Mouse (Mus musculus): ENCODE data around the gene Lsm2. TPM values are rescaled to one million over a fixed set of nuclear protein-coding genes. Genes with fewer than 3 reads are reported as not detected.

Lsm2 gene
- 480 and 579 TPM in 2 replicates for polyA plus RNA-seq (2012; rRNA removed)

DNA sequence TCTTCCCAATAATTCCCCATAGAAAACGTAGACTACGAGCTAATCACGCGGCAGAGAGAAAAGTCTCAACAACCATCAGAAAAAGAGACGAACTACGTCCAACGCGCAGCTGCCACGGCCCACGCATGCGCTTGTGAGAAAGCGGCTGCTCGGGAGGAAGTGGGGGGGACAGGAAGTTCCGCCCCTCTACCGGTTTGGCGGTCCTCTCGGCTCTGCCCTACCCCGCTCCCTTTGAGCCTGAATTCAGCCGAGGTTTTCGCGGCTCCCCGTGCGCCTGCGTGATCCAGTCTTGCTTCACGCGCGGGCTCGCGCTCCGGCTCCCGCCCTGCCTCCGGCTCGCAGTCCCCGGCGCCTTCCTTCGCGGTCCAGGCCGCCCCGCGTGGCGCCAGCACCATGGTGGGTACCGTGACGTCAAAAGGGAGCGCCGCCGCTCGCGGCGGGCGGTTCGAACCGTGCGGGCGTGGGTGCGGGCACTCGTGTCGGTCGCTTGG lies at the start of gene Lsm2:
Lsm2 (plus strand) TSS at position 173 of the 491 bp plus-strand sequence.
- Histone ChIP-seq H3K27ac (ENCODE audit: control insufficient read depth, insufficient read depth, low read depth, low read length) (peak within 1 kb of the TSS; percentile 92), H3K4me1 (ENCODE audit: control insufficient read depth, insufficient read depth, low read length) (peaks cover 17% of the 10 kb centered on the region), H3K4me3 (ENCODE audit: control insufficient read depth, low read depth, low read length) (peak within 1 kb of the TSS; percentile 83), H3K27me3 (ENCODE audit: control insufficient read depth, insufficient read depth, low read length) (no peaks in the 10 kb centered on the region), H3K36me3 (ENCODE audit: control insufficient read depth, insufficient read depth, low read length) (no peaks in the 10 kb centered on the region)
- TF ChIP-seq POLR2A (IDR thresholded peaks at IDR 0.05; ENCODE audit: control insufficient read depth, low read depth, low read length) (peak; percentile 95), CTCF (IDR thresholded peaks at IDR 0.05; ENCODE audit: control insufficient read depth, insufficient read depth, insufficient replicate concordance, low read depth, low read length) (no peak)

DNA sequence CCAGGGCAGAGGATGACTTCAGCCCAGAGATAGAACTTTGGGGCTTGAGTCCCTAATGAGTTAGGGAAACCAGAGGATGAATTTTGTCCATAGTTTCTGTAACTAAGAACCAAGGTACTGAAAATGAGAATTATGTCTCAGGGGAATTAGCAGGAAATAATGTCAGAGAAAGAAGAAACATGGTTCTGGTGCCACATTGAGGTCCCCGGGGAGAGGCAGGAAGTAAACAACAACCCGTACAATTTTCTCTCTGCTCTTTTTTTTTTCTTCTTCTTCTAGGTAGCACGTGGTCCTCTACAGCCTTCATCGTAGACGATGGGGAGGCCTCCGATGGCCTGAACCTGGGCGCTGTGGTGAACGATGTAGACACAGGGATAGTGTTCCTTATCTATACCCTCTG lies 49.4 kb upstream of the Lsm2 start:
- H3K36me3 ChIP-seq (ENCODE audit: control insufficient read depth, insufficient read depth, low read length) = no peaks in the 10 kb centered on the region
- H3K4me1 ChIP-seq (ENCODE audit: control insufficient read depth, insufficient read depth, low read length) = peaks cover 26% of the 10 kb centered on the region
- no peak overlapping the region for H3K27ac ChIP-seq (ENCODE audit: control insufficient read depth, insufficient read depth, low read depth, low read length)
- TF ChIP-seq POLR2A (IDR thresholded peaks at IDR 0.05; ENCODE audit: control insufficient read depth, low read depth, low read length) (no peak), CTCF (IDR thresholded peaks at IDR 0.05; ENCODE audit: control insufficient read depth, insufficient read depth, insufficient replicate concordance, low read depth, low read length) (no peak)
- H3K27me3 ChIP-seq (ENCODE audit: control insufficient read depth, insufficient read depth, low read length) = no peaks in the 10 kb centered on the region
- no peak overlapping the region for H3K4me3 ChIP-seq (ENCODE audit: control insufficient read depth, low read depth, low read length)

DNA sequence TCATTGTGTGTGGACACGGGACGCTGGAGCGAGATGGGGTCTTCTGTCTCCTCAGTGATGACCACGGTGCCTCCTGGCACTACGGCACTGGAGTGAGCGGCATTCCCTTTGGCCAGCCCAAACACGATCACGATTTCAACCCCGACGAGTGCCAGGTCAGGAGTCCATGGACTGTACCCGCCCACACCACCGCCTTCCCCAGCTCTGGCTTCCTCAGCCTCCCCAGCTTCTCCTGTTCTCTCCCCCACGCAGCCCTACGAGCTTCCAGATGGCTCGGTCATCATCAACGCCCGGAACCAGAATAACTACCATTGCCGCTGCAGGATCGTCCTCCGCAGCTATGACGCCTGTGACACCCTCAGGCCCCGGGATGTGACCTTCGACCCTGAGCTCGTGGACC lies 47.6 kb upstream of the Lsm2 start:
- Histone ChIP-seq H3K27ac (ENCODE audit: control insufficient read depth, insufficient read depth, low read depth, low read length) (no peak overlapping the region), H3K36me3 (ENCODE audit: control insufficient read depth, insufficient read depth, low read length) (no peaks in the 10 kb centered on the region), H3K4me1 (ENCODE audit: control insufficient read depth, insufficient read depth, low read length) (peaks cover 26% of the 10 kb centered on the region), H3K27me3 (ENCODE audit: control insufficient read depth, insufficient read depth, low read length) (no peaks in the 10 kb centered on the region), H3K4me3 (ENCODE audit: control insufficient read depth, low read depth, low read length) (peak overlapping the region; percentile 23)
- TF ChIP-seq POLR2A (IDR thresholded peaks at IDR 0.05; ENCODE audit: control insufficient read depth, low read depth, low read length) = no peak
- no peak for TF ChIP-seq CTCF (IDR thresholded peaks at IDR 0.05; ENCODE audit: control insufficient read depth, insufficient read depth, insufficient replicate concordance, low read depth, low read length)

DNA sequence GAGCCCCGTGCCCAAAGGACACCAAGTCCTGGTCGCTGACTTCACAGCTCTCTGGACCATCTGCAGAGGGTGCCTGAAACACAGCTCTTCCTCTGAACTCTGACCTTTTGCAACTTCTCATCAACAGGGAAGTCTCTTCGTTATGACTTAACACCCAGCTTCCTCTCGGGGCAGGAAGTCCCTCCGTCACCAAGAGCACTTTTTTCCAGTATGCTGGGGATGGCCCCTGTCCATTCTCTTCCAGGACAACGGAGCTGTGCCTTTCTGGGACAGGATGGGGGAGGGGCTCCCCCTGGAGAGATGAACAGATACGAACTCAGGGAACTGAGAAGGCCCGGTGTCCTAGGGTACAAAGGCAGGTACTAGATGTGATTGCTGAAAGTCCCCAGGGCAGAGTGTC lies 46.8 kb upstream of the Lsm2 start:
- H3K4me1 ChIP-seq (ENCODE audit: control insufficient read depth, insufficient read depth, low read length) = peaks cover 26% of the 10 kb centered on the region
- H3K27me3 ChIP-seq (ENCODE audit: control insufficient read depth, insufficient read depth, low read length) = no peaks in the 10 kb centered on the region
- TF ChIP-seq CTCF (IDR thresholded peaks at IDR 0.05; ENCODE audit: control insufficient read depth, insufficient read depth, insufficient replicate concordance, low read depth, low read length) (no peak), POLR2A (IDR thresholded peaks at IDR 0.05; ENCODE audit: control insufficient read depth, low read depth, low read length) (no peak)
- peak overlapping the region; percentile 8 for H3K4me3 ChIP-seq (ENCODE audit: control insufficient read depth, low read depth, low read length)
- no peak overlapping the region for H3K27ac ChIP-seq (ENCODE audit: control insufficient read depth, insufficient read depth, low read depth, low read length)
- H3K36me3 ChIP-seq (ENCODE audit: control insufficient read depth, insufficient read depth, low read length) = no peaks in the 10 kb centered on the region

DNA sequence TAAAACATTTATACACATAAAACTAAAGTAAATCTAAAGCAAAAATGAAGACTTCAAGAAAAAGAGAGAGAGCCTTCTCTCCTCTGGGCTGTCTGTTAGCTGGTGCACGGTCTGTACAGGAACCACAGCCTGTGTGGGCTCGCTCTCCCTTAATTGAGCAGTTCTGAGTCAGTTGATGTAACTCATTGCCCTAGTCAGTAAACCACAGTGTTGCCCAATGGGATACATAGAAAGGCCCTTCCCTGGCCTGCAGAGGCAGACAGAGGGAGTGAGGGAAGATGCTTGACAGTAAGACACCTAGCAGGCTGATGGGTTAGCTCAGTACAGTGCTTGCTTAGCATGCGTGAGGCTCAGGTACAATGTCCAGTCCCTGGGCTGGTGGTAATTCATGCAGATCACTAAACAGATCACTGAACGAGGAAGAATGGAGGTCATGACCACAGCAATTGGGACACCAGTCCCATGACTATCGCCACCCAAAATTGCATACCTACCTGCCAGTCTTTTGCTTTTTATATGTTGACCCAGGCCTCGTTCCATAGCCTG lies 43.6 kb upstream of the Lsm2 start:
- Histone ChIP-seq H3K4me1 (ENCODE audit: control insufficient read depth, insufficient read depth, low read length) (peaks cover 26% of the 10 kb centered on the region), H3K4me3 (ENCODE audit: control insufficient read depth, low read depth, low read length) (no peak overlapping the region), H3K36me3 (ENCODE audit: control insufficient read depth, insufficient read depth, low read length) (no peaks in the 10 kb centered on the region), H3K27ac (ENCODE audit: control insufficient read depth, insufficient read depth, low read depth, low read length) (no peak overlapping the region), H3K27me3 (ENCODE audit: control insufficient read depth, insufficient read depth, low read length) (no peaks in the 10 kb centered on the region)
- TF ChIP-seq POLR2A (IDR thresholded peaks at IDR 0.05; ENCODE audit: control insufficient read depth, low read depth, low read length) (no peak), CTCF (IDR thresholded peaks at IDR 0.05; ENCODE audit: control insufficient read depth, insufficient read depth, insufficient replicate concordance, low read depth, low read length) (no peak)

DNA sequence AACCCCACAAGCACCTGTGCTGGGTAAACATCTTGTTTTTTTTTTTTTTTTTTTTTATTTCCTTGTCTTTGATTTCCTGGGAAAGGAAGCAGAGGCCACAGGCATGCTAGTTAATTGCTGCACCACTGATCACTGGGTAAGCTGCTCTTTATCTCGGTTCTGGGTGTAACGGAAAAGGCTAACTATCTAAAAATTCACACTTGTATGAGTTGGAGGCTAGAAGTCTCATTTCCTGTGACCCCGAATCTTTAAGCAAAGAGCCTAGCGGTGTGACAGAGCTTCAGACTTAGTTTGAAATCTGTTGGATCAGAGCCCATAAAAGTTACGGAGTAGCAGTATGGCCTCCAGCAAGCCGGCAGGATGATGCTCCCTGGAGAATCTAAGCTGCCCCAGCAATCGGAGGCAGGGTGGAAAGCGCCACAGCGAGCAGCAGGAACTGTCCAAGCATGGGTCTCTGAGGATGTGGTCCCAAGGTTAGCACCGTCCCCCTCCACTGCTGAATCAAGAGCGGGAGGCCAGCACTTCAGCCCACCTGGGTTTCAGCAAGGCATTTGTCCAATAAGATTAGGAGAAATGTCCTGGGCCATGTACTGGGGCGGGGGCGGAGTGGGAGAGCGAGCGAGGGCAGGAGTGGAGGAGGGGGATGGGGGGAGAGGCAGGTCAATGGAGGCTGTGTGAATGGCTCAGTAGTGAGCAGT lies 40.2 kb upstream of the Lsm2 start:
- Histone ChIP-seq H3K27ac (ENCODE audit: control insufficient read depth, insufficient read depth, low read depth, low read length) (peak overlapping the region; percentile 54; the same call in 1 of the 2 replicates), H3K4me1 (ENCODE audit: control insufficient read depth, insufficient read depth, low read length) (peaks cover 13% of the 10 kb centered on the region), H3K4me3 (ENCODE audit: control insufficient read depth, low read depth, low read length) (peak overlapping the region; percentile 77), H3K36me3 (ENCODE audit: control insufficient read depth, insufficient read depth, low read length) (no peaks in the 10 kb centered on the region), H3K27me3 (ENCODE audit: control insufficient read depth, insufficient read depth, low read length) (no peaks in the 10 kb centered on the region)
- TF ChIP-seq POLR2A (IDR thresholded peaks at IDR 0.05; ENCODE audit: control insufficient read depth, low read depth, low read length) (no peak), CTCF (IDR thresholded peaks at IDR 0.05; ENCODE audit: control insufficient read depth, insufficient read depth, insufficient replicate concordance, low read depth, low read length) (no peak)

DNA sequence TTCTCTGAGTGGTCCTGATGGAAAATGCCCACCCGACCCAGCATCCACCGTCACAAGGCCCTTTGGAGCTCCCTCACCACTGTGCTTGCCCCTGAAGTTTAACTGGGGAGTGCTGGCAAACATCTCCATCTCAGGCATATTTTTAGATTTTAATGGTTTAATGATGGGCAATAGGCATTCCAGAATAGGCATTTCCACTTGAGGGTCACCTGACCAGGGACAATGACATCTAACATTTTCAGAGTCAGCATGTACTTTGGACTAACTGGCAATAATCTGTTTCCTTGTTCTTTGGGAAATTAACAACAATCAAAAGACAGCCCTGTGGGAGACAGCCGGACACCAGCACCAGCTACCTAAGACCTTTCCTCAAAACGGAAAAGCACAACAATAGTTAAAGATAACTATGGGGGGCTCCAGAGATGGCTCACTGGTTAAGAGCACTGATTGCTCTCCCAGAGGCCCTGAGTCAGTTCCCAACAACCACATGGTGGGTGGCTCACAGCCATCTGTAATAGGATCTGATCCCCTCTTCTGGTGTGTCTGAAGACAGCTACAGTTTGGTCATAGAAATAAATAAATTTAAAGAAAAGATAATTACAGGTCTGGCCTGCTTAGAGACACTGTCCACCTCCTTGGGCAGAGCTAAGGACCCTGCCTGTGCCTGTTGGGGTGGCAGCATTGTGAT lies 38.4 kb upstream of the Lsm2 start:
- Histone ChIP-seq H3K27ac (ENCODE audit: control insufficient read depth, insufficient read depth, low read depth, low read length) (no peak overlapping the region), H3K4me3 (ENCODE audit: control insufficient read depth, low read depth, low read length) (no peak overlapping the region), H3K36me3 (ENCODE audit: control insufficient read depth, insufficient read depth, low read length) (no peaks in the 10 kb centered on the region), H3K27me3 (ENCODE audit: control insufficient read depth, insufficient read depth, low read length) (no peaks in the 10 kb centered on the region), H3K4me1 (ENCODE audit: control insufficient read depth, insufficient read depth, low read length) (peaks cover 13% of the 10 kb centered on the region)
- TF ChIP-seq CTCF (IDR thresholded peaks at IDR 0.05; ENCODE audit: control insufficient read depth, insufficient read depth, insufficient replicate concordance, low read depth, low read length) = no peak
- TF ChIP-seq POLR2A (IDR thresholded peaks at IDR 0.05; ENCODE audit: control insufficient read depth, low read depth, low read length) = no peak

All from testis, adult 2 months (tissue).